Comparison of ENCODE assay signal across 21 mouse cellular contexts in the genomic region with DNA sequence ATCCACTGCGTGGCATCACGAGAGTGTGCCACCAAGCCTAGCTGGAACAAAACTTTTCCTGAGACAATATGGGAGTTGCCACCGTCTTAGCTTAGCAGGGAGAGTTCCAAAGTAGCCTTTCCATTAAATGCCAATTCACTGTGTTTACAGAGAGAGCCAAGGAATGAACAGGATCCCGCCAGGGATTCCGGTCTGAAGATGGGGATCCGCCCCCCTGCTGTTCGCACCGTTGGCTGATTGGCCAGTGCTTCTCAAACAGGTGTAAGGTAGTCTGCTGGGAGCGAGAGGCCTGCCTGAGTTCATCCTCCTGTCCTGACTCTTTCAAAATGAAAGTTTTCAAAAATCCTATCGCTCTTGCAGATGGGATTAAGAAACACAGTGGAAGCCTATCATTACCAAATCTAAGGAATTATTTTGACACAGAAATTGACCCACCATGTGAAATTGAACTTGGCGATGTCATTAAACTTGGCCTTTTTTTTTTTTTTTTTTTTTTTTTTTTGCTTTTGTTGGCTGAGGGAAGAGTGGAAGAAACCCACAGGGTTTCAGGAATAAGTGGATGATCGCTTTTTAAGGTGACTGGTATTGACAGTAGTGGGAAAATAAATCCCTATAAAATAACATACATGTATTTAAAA. TPM values are rescaled to one million over a fixed set of nuclear protein-coding genes. Genes with fewer than 3 reads are reported as not detected.
A peak's percentile ranks its signal among the peaks of the same experiment; 100 is the strongest.
DNase-seq lines count a peak whose midpoint lies in the region; ATAC-seq lines count a peak whose summit lies in the region.
"Had no signal": no experiment of that assay in that cellular context is flagged by ENCODE, and none has a peak within 500 bp of the region (broad histone marks: within the 10 kb centered on the region; RNA-seq: fewer than 3 reads in every experiment).

No protein-coding gene starts in this region.

- no peak overlapping the region for H3K4me3 ChIP-seq in midbrain, embryonic 10.5 days
- no peak overlapping the region for H3K4me3 ChIP-seq in midbrain, embryonic 14.5 days (replicated peaks; ENCODE audit: low read depth, low read length)
- H3K4me3 ChIP-seq: embryonic facial prominence, embryonic 13.5 days; forebrain, embryonic 12.5 days; heart, adult 2 months; heart, embryonic 12.5 days; hindbrain, embryonic 10.5 days; intestine, embryonic 15.5 days had no signal

- 0 out of 2 replicates have a peak overlapping the region, but pooled peaks have one; percentile 10 for H3K27ac ChIP-seq in midbrain, embryonic 10.5 days (replicated peaks)
- no peak overlapping the region for H3K27ac ChIP-seq in midbrain, embryonic 14.5 days (replicated peaks; ENCODE audit: low read depth, low read length)
- H3K27ac ChIP-seq: heart, adult 2 months; hindbrain, embryonic 14.5 days; intestine, embryonic 15.5 days had no signal

- intact Hi-C loops in left cerebral cortex, postnatal 36 days (cut with DNase I): no loop called here

- H3K36me3 ChIP-seq in midbrain, embryonic 10.5 days: peaks cover 62% of the 10 kb centered on the region
- H3K36me3 ChIP-seq in midbrain, embryonic 14.5 days (ENCODE audit: control insufficient read depth, insufficient read depth, low read length): peaks cover 37% of the 10 kb centered on the region

- no peak overlapping the region for H3K4me2 ChIP-seq in midbrain, embryonic 14.5 days (ENCODE audit: low read length)
- H3K4me2 ChIP-seq: embryonic facial prominence, embryonic 13.5 days; forebrain, embryonic 12.5 days; heart, embryonic 12.5 days; hindbrain, embryonic 14.5 days; intestine, embryonic 15.5 days had no signal

- DNase-seq in cerebellum, adult 18-20 months: peak; percentile 33 to 39
- DNase-seq in cerebellum, adult 9-11 months: no peak
- no peak for DNase-seq in midbrain, embryonic 10.5 days (ENCODE audit: low spot score)
- DNase-seq in midbrain, embryonic 14.5 days: no peak
- peak; percentile 87 for DNase-seq in R1 (ENCODE audit: low read depth, low spot score)
- DNase-seq in embryo, embryonic 11 days: no peak
- no peak for DNase-seq in left cerebral cortex, postnatal 36 days (ENCODE audit: low spot score in 2 of 2)
- DNase-seq: adrenal gland, postnatal 10 days; B cell, adult 2 months; cerebellum, adult 9-10 months; gastrocnemius, postnatal 14 days; heart, adult 2 months; kidney, adult 18-20 months had no signal

- 41% methylated on average over 12 of the region's 12 CpGs for WGBS in midbrain, embryonic 10.5 days
- 43% methylated on average over 12 of the region's 12 CpGs for WGBS in midbrain, embryonic 14.5 days

- ATAC-seq in midbrain, embryonic 14.5 days (ENCODE audit: low FRiP score, low TSS enrichment): no peak
- ATAC-seq: CD4-positive, CD25-positive, alpha-beta regulatory T cell, adult 4 months; forebrain, embryonic 16.5 days; intestine, embryonic 15.5 days had no signal

- H3K27me3 ChIP-seq in midbrain, embryonic 10.5 days (ENCODE audit: low read depth, poor library complexity, severe bottlenecking): no peaks in the 10 kb centered on the region
- no peaks in the 10 kb centered on the region for H3K27me3 ChIP-seq in midbrain, embryonic 14.5 days (ENCODE audit: control insufficient read depth, insufficient read depth, low read length)
- H3K27me3 ChIP-seq: embryonic facial prominence, embryonic 13.5 days; forebrain, embryonic 12.5 days; heart, embryonic 12.5 days; intestine, embryonic 15.5 days had no signal

- no peak overlapping the region for H3K9ac ChIP-seq in midbrain, embryonic 14.5 days (replicated peaks; ENCODE audit: low read length)
- H3K9ac ChIP-seq: embryonic facial prominence, embryonic 13.5 days; forebrain, embryonic 12.5 days; heart, embryonic 12.5 days; hindbrain, embryonic 14.5 days; intestine, embryonic 15.5 days had no signal

- no peaks in the 10 kb centered on the region for H3K9me3 ChIP-seq in midbrain, embryonic 10.5 days (replicated peaks)
- no peaks in the 10 kb centered on the region for H3K9me3 ChIP-seq in midbrain, embryonic 14.5 days (ENCODE audit: control insufficient read depth, low read length)
- H3K9me3 ChIP-seq: embryonic facial prominence, embryonic 13.5 days; forebrain, embryonic 12.5 days; heart, embryonic 12.5 days; hindbrain, embryonic 10.5 days; intestine, embryonic 15.5 days had no signal

- H3K4me1 ChIP-seq in midbrain, embryonic 10.5 days: peaks cover 24% of the 10 kb centered on the region
- 0 out of 2 replicates have a peak, but pooled peaks cover 7% of the 10 kb centered on the region for H3K4me1 ChIP-seq in midbrain, embryonic 14.5 days (ENCODE audit: control insufficient read depth, insufficient read depth, low read length)
- H3K4me1 ChIP-seq: intestine, embryonic 15.5 days had no signal

RNA-seq across cellular contexts. Expression of a gene that starts 30.8 kb away (rescaled TPM):
- 205 and 233 TPM in 2 replicates for polyA plus RNA-seq in midbrain, embryonic 10.5 days (2016; fragmentation: Nextera tagmentation; extraction: Ambion mirVana)
- polyA plus RNA-seq in midbrain, embryonic 14.5 days (2014; fragmentation: Nextera tagmentation; extraction: Ambion mirVana): 133 and 201 TPM in 2 replicates
- 10 to 100 TPM; 73.7 to 87.8 TPM for total RNA-seq in left cerebral cortex, postnatal 36 days (2021)

RNA-seq across cellular contexts. Expression of a gene that starts 54.3 kb away (rescaled TPM):
- polyA plus RNA-seq in midbrain, embryonic 10.5 days (2016; fragmentation: Nextera tagmentation; extraction: Ambion mirVana): 13.3 and 16.8 TPM in 2 replicates
- polyA plus RNA-seq in midbrain, embryonic 14.5 days (2014; fragmentation: Nextera tagmentation; extraction: Ambion mirVana): 15.5 and 22.4 TPM in 2 replicates
- 10 to 100 TPM; 21.0 to 29.1 TPM for total RNA-seq in left cerebral cortex, postnatal 36 days (2021)

Comparison
In these comparisons a context has a peak if more than half of its experiments do, and no peak if none do; other contexts are left out.
1. DNase-seq: peak in cerebellum, adult 18-20 months (2 of 2) and R1 (single experiment); none in cerebellum, adult 9-11 months (single experiment), midbrain, embryonic 10.5 days (single experiment), midbrain, embryonic 14.5 days (single experiment), embryo, embryonic 11 days (single experiment) and left cerebral cortex, postnatal 36 days (0 of 2).